Mouse (Mus musculus): ENCODE measurements at regions not wholly inside any gene's neighbourhood (a gene's known extent, or its start where the extent isn't known, plus 50 kb on each side); places are given as distances from the start of the nearest gene placed in this dataset.

DNA sequence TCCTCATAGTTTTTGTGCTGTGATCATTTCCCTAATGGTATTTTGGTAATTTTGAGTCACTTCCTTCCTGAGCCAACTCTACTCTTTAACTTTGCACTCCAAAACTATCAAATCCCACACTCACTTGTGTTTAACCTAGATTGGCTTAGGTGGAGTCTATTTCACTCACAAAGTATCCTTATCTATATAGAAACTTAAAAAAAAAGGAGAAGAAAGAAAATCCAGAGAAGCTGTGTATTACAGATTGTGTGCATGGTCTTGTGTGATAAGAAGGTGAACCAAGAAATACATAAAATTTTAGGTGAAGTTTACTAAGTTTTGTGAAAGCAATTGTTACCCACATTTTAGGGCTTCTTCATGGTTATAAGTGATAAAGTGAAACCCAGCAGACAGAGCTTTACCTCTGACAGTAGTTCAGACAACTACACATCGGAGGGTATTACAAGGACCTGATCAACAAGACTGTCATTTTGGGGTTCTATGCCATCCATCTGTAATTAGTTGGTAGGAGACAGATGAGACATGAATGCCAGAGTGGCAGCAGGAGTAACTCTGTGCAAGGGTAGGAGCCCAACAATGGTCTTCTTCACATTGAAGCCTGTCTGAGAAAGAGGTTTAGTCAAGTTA, 350.0 kb downstream of the Ccser2 start:
- no peak for DNase-seq

DNA sequence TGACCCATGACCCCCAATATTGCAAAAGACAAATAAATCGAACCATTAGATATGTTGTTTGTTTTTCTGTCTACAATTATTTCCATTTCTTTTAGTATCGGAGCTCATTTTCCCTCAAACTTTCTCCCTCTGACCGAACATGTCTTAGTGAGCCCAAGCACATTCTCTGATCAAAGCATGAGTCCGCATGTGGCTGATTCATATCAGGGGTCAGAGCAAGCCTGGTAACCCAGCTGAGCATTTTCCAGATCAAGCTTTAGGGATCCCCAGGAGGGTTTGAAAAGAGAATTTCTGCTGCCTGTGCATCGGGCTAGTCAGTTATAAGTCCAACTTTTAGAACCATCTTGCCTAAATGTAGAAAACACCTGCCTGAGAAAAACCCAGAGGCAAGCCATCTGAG, 350.6 kb downstream of the Ccser2 start:
- no peak for DNase-seq

DNA sequence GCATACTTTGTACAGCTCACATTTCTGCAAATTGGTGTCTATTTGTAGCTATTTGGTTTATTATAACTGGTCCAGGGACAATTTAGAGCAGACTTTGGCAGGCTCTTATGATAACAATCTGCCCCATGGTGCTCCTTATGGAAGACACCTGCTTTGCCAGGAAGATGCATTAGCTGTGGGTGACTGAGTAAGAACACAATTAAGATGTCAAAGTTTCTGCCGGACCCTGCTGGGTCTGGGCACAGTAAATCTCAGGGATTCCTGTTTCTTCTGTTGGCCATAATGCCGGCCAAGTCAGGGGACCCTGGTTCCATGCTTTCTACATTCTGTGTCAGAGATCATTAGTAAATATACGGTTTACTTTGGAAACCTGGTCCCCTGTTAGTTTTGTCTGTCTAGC, 353.7 kb downstream of the Ccser2 start:
- no peak for DNase-seq

DNA sequence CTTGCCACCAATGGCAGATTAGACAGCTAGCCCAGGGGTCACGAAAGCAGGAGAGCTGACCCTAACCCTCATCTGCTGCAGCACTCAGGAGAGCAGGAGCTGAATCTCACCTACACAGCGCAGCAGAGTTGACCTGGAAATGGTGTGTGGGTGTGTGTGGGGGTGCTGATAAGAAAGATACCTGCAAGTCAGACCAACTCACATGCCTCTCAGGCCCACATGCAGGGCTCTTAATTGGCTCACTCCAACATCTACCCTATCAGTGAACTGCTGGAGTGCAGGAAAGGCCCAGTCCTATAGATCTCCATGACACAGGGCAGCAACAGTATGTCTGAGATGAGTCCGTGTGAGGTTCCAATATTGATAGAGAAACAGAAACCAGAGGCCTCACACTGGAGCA, 355.7 kb downstream of the Ccser2 start:
- DNase-seq = no peak

DNA sequence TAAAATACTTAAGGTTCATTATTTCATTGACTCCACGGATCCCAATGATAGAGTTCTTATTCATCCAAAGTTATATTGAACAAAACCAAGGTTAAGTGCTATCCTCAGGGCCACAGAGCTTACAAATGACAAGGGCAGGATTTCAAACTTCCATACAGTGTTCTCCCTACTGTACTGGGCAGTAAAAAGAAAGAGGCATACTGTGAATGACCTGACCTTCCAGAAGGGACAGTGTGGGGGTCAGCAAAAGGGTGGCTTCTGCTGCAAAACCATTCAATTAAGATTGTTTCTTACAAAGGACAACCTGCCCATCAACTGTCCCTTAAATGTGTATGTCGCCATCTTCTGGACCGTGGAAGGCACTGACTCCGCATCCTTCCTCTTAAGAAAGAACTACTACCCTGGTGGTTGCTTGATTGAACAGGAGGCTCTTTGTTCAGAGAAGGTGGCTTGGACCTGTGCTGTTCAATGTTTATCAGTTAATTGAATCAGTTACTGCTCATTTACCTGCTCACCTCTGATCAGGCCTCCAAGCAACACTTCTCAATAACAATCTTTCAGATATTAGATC, 384.4 kb downstream of the Ccser2 start:
- DNase-seq = no peak

DNA sequence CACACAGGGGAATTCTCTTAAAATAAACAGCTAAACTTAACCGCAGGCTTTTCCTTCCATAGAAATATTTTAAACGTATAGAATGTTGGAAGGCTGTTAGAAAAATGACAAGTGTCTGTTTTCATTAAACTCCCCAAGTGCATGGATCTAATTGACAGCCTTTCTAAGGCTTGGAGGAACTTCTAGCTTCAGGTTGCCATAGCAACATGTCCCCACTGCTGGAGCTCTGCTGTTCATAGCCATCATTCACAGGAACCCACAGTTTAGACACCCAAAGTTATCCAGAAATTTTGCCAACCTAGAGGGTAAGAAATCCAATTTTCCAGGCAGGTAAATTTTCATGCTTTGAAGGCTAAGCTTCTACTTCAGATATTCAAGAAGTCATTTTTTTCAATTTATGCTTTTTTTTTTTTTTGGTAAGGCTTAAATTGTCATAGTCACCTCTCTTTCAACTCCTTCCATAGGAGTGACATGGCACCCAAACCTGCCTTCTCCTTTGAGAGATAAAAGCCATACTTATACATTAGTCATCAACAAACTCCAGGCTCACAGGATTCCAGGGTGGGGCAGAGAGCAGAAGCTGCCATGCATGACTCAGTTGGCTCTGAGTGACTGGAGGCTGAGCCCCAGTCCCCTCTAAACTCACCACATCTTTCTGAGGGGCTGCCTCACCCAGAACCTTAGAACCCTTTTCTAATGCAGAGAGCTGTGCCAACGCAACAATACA, 385.1 kb downstream of the Ccser2 start:
- DNase-seq = no peak

DNA sequence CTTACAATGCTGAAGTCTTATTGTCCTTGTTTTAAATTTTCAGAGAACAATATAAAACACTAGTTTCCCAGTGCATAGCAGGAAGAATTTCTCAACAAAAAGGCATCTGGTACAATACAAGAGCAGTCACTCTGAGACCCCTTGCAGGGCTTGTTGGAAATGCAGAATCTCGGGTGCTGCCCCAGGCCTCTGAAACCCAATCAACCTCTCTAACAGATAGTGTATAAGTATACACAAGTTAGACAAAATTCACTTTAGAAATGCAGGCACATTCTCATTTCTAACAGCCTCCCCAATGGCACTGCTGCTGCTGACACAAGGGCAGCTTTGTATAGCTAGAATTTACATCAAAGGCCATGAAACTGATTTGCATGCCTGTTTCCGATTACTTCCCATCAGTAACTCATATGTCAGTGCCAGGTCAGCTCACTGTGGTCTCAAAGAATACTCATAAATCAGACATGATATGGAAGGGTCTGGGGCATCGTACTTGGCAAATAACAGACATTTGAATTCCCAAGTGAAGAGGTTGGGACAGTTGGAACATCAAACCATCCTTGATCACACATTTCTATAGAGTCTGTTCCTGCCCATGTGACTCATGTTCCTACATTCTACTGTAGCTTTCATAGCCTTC, 405.2 kb downstream of the Ccser2 start:
- no peak for DNase-seq

DNA sequence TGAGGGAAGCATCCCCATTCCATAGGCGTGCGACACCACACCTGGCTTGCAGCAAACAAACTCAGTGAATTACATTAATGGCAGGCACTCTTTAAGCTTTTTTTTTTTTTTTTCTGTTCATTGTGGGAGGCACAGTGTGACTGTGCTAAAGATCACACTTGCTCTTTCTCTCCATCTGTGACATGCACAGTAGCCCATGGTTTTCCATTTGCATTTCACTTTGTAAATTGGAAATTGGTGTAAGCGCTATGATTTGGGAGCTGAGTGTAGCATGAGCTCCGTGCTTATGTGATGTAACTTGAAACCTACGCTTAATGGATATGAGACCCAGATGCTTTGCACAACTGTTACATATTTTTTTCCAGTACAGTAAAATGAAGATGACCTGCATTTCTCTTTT, 431.2 kb downstream of the Ccser2 start:
- DNase-seq = no peak

DNA sequence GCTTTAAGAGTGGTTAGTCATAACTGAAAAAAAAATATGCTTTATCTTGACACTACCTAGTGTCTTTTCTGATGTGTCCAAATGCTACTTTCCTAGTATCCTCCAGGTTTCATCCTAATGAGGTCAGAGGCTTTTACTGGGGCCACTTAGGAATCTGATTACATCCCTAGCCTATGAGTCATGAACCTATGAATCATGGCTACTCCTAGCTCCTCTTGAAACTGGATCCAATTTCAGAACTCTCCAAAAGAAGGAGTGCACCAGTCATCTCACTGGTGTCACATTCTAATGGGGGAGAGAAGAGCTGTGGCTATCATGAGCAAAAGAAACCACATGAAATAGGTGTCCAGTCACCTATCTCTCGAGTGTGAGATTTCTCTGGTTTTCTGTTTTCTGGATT, 432.6 kb downstream of the 4930474N05Rik start:
- DNase-seq = no peak

DNA sequence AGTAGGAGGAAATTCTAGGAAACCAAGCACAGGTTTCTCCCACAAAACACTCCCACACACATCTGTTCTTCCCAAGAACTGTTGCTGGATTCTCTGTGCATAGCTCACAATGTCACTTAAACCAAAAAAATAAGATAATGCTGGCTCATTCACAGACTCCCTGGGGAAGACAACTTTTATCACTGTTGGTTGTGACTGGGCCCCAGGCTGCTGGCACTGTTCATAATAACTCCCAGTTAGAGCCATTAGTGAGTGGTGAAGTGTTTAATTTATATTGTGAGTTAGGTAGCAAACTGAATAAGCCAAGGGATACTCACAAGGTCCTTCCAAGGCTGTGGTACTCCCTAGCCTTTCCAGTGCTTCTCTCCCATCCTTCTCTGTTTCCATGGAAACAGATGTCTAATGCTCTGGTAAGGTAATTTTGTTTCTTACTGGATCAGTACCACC, 430.9 kb downstream of the 4930474N05Rik start:
- DNase-seq = no peak

DNA sequence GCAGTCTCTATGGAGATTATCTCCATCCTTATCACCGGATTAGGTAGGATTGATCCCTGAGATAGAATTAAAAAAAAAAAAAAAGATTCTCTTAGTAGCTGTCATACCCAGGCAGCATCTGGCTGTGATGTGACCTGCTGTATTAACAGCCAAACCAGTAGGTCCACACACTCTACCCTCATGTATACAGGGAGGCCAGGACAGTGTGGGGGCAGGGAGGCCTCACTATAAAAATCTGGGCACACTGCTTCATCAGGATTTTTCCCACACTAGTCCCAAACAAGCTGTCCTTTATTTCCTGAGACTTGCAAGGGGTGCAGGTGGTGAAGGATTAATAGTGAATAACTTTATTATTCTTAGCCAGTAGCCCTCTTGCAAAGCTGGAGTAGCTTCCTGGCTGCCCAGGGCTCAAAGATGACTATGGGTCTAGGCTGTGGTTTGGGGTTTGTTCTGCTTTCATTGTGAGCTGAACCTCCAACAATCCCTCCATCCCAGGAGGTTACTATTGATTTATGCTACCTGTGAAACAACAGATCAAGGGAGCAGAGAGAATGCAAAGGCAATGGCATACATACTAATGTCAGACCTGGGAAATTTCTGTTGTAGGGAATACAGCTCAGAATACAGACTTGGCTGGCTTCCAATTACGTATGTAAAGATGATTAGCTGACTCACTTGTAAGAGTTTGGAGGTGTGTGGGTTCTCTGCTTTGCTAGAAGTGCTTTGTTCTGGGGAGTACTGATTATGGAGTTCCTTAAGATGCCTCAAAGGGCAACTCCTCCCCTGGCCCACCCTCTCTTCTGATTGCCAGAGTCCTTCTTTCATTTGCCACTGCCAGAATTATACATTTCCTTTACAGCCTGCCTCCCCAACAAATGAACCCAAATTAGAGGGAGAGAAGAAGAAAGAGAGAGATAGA, 407.6 kb downstream of the 4930474N05Rik start:
- no peak for DNase-seq

DNA sequence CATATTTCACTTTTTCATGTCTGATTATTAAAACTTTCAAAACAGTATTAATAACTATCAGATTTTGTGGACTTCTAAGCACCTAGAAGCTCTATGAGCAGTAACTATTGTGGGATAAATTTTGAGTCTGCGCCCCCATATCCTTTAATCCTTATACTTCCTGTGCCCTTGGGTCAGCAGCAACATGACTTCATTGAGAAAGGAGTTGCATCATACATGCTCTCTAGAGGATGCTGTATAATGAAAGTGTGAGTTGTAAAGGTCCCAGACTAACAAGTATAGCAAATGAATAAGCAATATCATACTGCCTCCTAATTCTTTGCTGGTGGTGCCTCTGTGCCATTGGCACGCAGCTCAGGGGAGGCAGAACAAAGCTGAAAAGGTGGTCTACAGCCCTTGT, 404.6 kb downstream of the 4930474N05Rik start:
- no peak for DNase-seq

DNA sequence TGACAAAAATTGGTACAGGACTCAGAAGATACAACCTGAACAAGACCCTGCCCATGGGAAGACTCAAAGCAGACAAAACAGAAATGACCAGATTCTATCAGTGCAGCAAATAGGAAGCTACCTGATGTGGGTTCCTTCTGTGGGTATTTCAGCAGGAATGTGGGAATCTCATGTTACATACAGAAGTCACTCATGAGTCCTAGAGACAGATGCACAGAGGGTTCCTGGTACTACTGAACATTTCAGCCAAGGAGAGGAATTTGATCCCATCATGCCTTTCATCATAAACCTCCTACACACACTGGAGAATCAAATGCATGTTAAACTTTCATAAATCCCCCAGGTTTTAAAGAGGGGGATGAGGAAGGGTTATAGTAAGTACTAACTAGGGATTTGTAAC, 390.8 kb downstream of the 4930474N05Rik start:
- no peak for DNase-seq

DNA sequence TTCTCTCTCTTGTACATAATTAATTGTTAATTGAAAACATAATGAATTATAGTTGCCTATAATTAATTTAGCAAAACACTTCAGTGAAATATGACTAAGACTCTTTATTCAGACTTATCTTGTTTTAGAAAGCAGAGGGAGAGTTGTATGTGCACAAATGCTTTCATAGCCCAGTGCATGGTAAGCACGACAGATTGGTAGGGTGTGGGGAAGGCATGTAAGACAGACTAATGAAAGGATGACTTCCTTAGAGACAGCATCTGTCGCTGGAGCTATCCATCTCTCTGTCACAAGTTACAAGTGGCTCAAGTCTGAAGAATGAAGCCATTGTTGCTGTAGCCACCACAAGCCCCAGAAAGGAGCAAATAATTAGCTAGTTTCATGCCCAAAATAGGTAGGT, 376.9 kb downstream of the 4930474N05Rik start:
- DNase-seq = no peak

DNA sequence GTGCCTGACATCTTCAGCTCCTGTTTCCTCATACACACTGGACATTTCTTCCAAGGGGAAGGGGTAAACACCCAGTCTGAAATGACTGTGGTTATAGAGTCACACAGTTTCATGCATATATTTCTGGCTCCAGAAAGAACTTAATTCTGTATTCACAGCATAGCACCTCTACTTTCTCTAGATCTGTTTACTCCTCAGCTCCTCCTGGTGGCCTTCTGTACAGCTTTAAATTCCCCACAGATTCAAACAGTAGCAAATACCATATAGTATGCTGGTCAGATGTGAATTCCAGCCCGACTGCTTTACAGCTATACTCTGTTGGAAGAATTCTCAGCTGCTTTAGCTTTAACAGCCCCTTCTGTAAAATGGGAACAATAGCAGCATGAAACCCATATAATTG, 375.6 kb downstream of the 4930474N05Rik start:
- no peak for DNase-seq

DNA sequence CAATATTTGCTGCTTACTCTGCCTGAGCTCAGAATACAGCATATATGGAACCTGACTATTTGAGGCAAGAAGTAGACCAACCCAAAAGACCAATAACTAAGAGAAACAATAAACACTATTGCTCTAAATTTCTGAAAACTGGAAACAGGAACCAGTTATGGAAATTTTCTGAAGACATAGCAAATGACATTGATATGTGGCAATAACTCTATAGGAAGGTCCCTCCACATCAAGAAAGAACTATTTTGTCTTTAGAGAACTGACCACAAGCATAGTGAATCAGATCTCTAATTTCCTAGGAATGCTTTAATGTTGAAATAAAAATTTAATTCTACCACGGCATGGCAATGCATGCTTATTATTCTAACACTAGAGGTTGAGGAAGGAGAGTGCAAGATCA, 358.3 kb downstream of the 4930474N05Rik start:
- DNase-seq = no peak

DNA sequence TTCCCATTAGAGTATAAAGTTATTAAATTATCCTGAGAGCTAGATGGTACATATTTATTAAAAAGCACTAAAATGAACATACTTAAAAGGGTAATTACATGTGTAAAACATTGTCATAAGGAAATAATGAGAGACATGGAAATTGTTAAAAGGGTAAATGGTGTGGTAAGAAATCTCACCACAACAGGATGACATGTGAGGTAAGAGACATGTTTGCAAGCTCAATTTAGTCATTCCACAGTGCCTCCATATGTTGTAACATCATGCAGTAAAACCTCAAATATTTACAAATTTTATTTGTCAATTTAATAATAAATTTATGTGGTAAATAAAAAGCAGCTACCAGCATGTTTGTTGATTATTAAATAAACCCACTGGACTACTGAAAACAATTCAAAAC, 355.4 kb downstream of the 4930474N05Rik start:
- no peak for DNase-seq

DNA sequence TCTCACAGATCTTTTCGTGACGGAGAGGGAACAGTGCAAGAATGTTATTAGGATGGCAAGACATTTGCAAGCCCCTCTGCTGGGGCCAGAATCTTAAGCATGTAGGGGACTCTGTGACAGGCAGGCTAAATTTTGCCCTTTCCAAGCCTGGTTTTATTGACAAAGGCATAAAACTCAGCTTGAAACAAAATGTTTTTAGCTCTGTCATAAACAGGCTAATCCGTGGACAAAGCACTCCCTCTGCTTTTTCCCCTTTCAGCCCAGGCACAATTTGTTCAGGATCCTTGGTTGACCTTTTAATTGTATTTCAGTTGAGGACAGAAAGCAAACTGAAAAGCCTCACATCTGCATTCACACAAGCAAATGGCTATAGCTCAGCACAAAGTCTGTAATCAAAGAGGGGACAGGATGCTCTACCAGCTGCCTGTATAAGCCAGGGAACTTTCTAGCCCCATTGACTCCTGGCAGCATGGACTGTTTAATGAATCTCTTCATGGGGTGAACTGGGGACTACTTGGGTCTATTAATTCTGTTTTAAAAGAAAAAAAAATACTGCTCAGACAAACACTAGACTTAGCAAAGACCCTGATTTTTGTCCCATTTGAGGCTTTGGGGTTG, 320.0 kb downstream of the 4930474N05Rik start:
- no peak for DNase-seq

DNA sequence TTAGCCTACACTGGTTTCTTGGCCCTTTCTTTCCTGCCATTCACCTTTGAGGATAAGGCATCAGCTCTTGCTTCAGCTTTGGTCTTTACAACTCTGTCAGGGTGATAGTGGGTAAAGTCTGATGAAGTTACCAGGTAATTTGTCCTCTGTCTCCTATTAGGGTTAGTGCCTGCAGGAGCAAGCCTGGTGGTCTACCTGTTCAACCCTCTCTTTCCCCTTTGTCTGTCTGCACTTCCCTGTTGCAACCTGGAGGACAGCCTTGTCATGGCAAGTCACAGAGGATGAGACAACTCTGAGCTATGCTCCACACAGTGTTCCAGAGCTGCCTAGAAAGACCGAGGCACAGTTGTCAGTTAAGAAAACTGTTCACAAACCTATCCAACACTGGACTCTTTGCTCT, 319.5 kb downstream of the 4930474N05Rik start:
- no peak for DNase-seq

All from heart, postnatal 4 days (tissue).